Mouse (Mus musculus) kidney, postnatal 0 days (tissue): ENCODE data around the gene 6030445D17Rik. TPM values are rescaled to one million over a fixed set of nuclear protein-coding genes. Genes with fewer than 3 reads are reported as not detected.
A peak's percentile ranks its signal among the peaks of the same experiment; 100 is the strongest.

Experiments used
- ATAC-seq: fragments of 200-750 bp; cut with Nextera tagmentation; replicated peaks from 2 replicates; pipeline ENCODE4 v1.8.0; 2017; ENCODE audit warnings: low read depth, moderate number of reproducible peaks, moderate TSS enrichment, moderate library complexity; ENCODE audit not compliant: low FRiP score
- DNase-seq: peaks from one replicate; pipeline ENCODE4 v3.0.0-alpha.2; 2016; ENCODE audit warnings: low spot score
- H3K27ac ChIP-seq: fragments of 300-500 bp; sonication (generic); 2 replicates; pipeline ENCODE4 v1.5.1; 2014; ENCODE audit warnings: mild to moderate bottlenecking
- H3K27me3 ChIP-seq: fragments of 300-500 bp; sonication (generic); 2 replicates; pipeline ENCODE4 v1.6.1; 2014; ENCODE audit warnings: low read length, mixed read lengths; ENCODE audit not compliant: insufficient read depth
- H3K36me3 ChIP-seq: fragments of 300-500 bp; sonication (generic); 2 replicates; pipeline ENCODE4 v1.6.1; 2014; ENCODE audit warnings: low read length, mixed read lengths; ENCODE audit not compliant: insufficient read depth
- H3K4me1 ChIP-seq: fragments of 300-500 bp; sonication (generic); replicated peaks from 2 replicates; pipeline ENCODE4 v1.6.1; 2014; ENCODE audit warnings: antibody characterized with exemption, low read length, mixed read lengths; ENCODE audit not compliant: insufficient read depth
- H3K4me2 ChIP-seq: fragments of 300-500 bp; sonication (generic); 2 replicates; pipeline ENCODE4 v1.6.1; 2014; ENCODE audit warnings: mild to moderate bottlenecking, low read length, moderate library complexity, mixed read lengths
- H3K4me3 ChIP-seq: fragments of 300-500 bp; sonication (generic); replicated peaks from 2 replicates; pipeline ENCODE4 v1.5.1; 2014; ENCODE audit warnings: low read depth, low read length
- H3K9ac ChIP-seq: fragments of 300-500 bp; sonication (generic); 2 replicates; pipeline ENCODE4 v1.6.1; 2014; ENCODE audit warnings: low read depth, low read length
- H3K9me3 ChIP-seq: fragments of 300-500 bp; sonication (generic); replicated peaks from 2 replicates; pipeline ENCODE4 v1.6.1; 2016; ENCODE audit warnings: low read length, inconsistent platforms, mixed read lengths
- CTCF ChIP-seq: IDR thresholded peaks from 2 replicates; pipeline ENCODE4 v1.5.1; 2016; ENCODE audit warnings: antibody characterized with exemption, low read depth, mild to moderate bottlenecking, moderate library complexity
- WGBS: fragments of 180-500 bp; shearing (Covaris S2); extraction: QIAGEN DNeasy Blood & Tissue Kit; methylation state at CpG from one replicate; pipeline ENCODE4 v1.1.7; 2014; 5-methylcytosine and 5-hydroxymethylcytosine counted together
- polyA plus RNA-seq: library from polyadenylated mRNA; unstranded; fragments of >200 nt; fragmentation: Nextera tagmentation; extraction: Ambion mirVana; gene quantifications from 2 replicates; pipeline ENCODE4 v1.2.1, GENCODE M21; 2015

6030445D17Rik gene
- polyA plus RNA-seq, 1 experiment from 2014 or later: 0.55 TPM

- DNase-seq (no peak), ATAC-seq (no peak)
- WGBS: 68% methylated on average over 4 of the region's 4 CpGs
- no peaks in the 10 kb centered on the region for H3K9me3 ChIP-seq
- no peak overlapping the region for H3K27ac ChIP-seq
- TF ChIP-seq CTCF: no peak
- H3K4me2 ChIP-seq: no peak overlapping the region
- H3K4me1 ChIP-seq: no peaks in the 10 kb centered on the region
- no peaks in the 10 kb centered on the region for H3K36me3 ChIP-seq
- H3K27me3 ChIP-seq: no peaks in the 10 kb centered on the region
- no peak overlapping the region for H3K9ac ChIP-seq
- H3K4me3 ChIP-seq: no peak overlapping the region
Measured at GRCm38 (mm10) chr4:136444561-136444960, 17.5 kb upstream of the 6030445D17Rik start.

- Histone ChIP-seq H3K36me3 (no peaks in the 10 kb centered on the region), H3K9me3 (no peaks in the 10 kb centered on the region), H3K4me1 (no peaks in the 10 kb centered on the region), H3K9ac (no peak overlapping the region), H3K4me2 (no peak overlapping the region), H3K27me3 (no peaks in the 10 kb centered on the region), H3K27ac (no peak overlapping the region), H3K4me3 (no peak overlapping the region)
- DNase-seq (no peak), ATAC-seq (no peak)
- no peak for TF ChIP-seq CTCF
- 79% methylated on average over 5 of the region's 5 CpGs for WGBS
Measured at GRCm38 (mm10) chr4:136449795-136450194, 12.3 kb upstream of the 6030445D17Rik start.

- no peaks in the 10 kb centered on the region for H3K9me3 ChIP-seq
- H3K9ac ChIP-seq: no peak overlapping the region
- no peaks in the 10 kb centered on the region for H3K4me1 ChIP-seq
- ATAC-seq (no peak), DNase-seq (no peak)
- no peak overlapping the region for H3K4me3 ChIP-seq
- no peak overlapping the region for H3K4me2 ChIP-seq
- no peaks in the 10 kb centered on the region for H3K36me3 ChIP-seq
- no peak overlapping the region for H3K27ac ChIP-seq
- no peak for TF ChIP-seq CTCF
- H3K27me3 ChIP-seq: no peaks in the 10 kb centered on the region
- 71% methylated on average over 4 of the region's 4 CpGs for WGBS
Measured at GRCm38 (mm10) chr4:136450271-136450670, 11.8 kb upstream of the 6030445D17Rik start.

- TF ChIP-seq CTCF: no peak
- WGBS: 5% methylated on average over 6 of the region's 6 CpGs
- H3K9me3 ChIP-seq: no peaks in the 10 kb centered on the region
- no peaks in the 10 kb centered on the region for H3K4me1 ChIP-seq
- DNase-seq: no peak
- H3K36me3 ChIP-seq: no peaks in the 10 kb centered on the region
- H3K9ac ChIP-seq: no peak overlapping the region
- no peaks in the 10 kb centered on the region for H3K27me3 ChIP-seq
- H3K27ac ChIP-seq: 0 out of 2 replicates have a peak overlapping the region, but pooled peaks have one; percentile 42
- no peak overlapping the region for H3K4me2 ChIP-seq
- ATAC-seq: peak; percentile 64
- no peak overlapping the region for H3K4me3 ChIP-seq
Measured at GRCm38 (mm10) chr4:136451564-136451963, 10.5 kb upstream of the 6030445D17Rik start.

GRCm38 (mm10) chr4:136452286-136452685 is 9.8 kb upstream of the 6030445D17Rik start:
- Histone ChIP-seq H3K4me1 (no peaks in the 10 kb centered on the region), H3K9me3 (no peaks in the 10 kb centered on the region), H3K4me3 (no peak overlapping the region), H3K4me2 (no peak overlapping the region), H3K36me3 (no peaks in the 10 kb centered on the region), H3K9ac (no peak overlapping the region), H3K27ac (no peak overlapping the region), H3K27me3 (no peaks in the 10 kb centered on the region)
- 83% methylated on average over 3 of the region's 3 CpGs for WGBS
- TF ChIP-seq CTCF: no peak
- ATAC-seq: no peak
- DNase-seq: no peak

GRCm38 (mm10) chr4:136452792-136453191 is 9.3 kb upstream of the 6030445D17Rik start:
- H3K27me3 ChIP-seq: no peaks in the 10 kb centered on the region
- 38% methylated on average over 5 of the region's 5 CpGs for WGBS
- H3K27ac ChIP-seq: no peak overlapping the region
- ATAC-seq (no peak), DNase-seq (no peak)
- no peak for TF ChIP-seq CTCF
- no peaks in the 10 kb centered on the region for H3K9me3 ChIP-seq
- H3K9ac ChIP-seq: no peak overlapping the region
- H3K4me2 ChIP-seq: no peak overlapping the region
- no peaks in the 10 kb centered on the region for H3K36me3 ChIP-seq
- no peak overlapping the region for H3K4me3 ChIP-seq
- H3K4me1 ChIP-seq: no peaks in the 10 kb centered on the region

- peak overlapping the region; percentile 61 for H3K4me2 ChIP-seq
- peak; percentile 98 for TF ChIP-seq CTCF
- H3K9me3 ChIP-seq: no peaks in the 10 kb centered on the region
- ATAC-seq (no peak), DNase-seq (peak; percentile 93)
- no peaks in the 10 kb centered on the region for H3K36me3 ChIP-seq
- WGBS: 4% methylated on average over 10 of the region's 10 CpGs
- H3K4me3 ChIP-seq: peak overlapping the region; percentile 26
- H3K9ac ChIP-seq: no peak overlapping the region
- no peak overlapping the region for H3K27ac ChIP-seq
- no peaks in the 10 kb centered on the region for H3K27me3 ChIP-seq
- no peaks in the 10 kb centered on the region for H3K4me1 ChIP-seq
Measured at GRCm38 (mm10) chr4:136454850-136455260, 7.2 kb upstream of the 6030445D17Rik start.
